Mouse (Mus musculus) T-helper 17 cell (primary cell): ENCODE measurements at regions not wholly inside any gene's neighbourhood (a gene's known extent, or its start where the extent isn't known, plus 50 kb on each side); places are given as distances from the start of the nearest gene placed in this dataset.
"Not testable (repeated sequence)": the region's sequence is repeated elsewhere in the genome, so short reads cannot be mapped to it uniquely, and the experiment has no call there.

ENCODE experiments used
- in situ Hi-C, 2 experiments: fragments of 300-600 bp; cut with MboI, MseI; formaldehyde crosslinking; loops; 1 replicate in 1 of 2; 2 replicates in 1 of 2; pipeline ENCODE4 v1.15.1; 2025; ENCODE audit warnings: high pct_unique_total_duplicates in 2 of 2

- in situ Hi-C loops: no loop called here
Observed at GRCm38 (mm10) chr1:164744955-164745608, 51.4 kb upstream of the Dpt start.

GRCm38 (mm10) chr1:164744499-164744898, 51.9 kb upstream of the Dpt start:
- in situ Hi-C loops: no loop called here

DNA sequence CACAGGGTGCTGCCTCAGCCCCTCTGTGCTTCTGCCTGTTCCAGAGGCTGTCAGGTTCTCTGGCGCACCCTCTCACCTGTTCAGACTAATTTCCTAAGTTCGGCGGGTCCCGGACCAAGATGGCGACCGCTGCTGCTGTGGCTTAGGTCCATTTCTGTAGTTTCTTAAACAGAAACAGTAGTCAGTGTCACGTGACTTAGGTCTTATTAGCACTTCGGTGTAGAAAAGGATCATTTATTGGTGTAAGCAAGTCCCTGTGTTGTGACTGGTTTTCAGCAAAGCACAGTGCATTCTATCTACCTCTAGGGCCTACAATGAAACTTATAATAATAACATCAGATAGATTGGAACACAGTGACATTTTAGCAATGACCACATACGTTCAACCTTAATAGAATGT, 53.5 kb upstream of the Dpt start:
- in situ Hi-C loops: not testable (repeated sequence)

DNA sequence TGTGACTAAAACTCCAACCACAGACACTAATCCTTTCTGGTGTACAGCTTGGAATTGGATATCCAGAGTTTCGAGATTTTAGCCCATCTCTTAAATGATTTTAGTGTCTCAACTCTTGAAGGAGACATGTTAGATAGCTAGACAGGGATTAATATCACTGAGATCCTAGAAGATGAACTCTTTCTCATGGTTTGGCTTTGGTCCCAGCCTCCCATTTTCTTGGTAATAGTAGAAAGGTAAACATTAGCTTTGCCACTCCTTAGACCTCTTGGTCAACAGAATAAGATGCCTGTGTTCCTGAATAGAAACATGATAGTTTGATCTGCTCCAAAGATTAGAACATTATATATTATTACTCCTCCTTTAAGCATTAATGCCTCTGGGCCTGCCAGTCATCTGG, 60.8 kb upstream of the Dpt start:
- in situ Hi-C loops: no loop called here

DNA sequence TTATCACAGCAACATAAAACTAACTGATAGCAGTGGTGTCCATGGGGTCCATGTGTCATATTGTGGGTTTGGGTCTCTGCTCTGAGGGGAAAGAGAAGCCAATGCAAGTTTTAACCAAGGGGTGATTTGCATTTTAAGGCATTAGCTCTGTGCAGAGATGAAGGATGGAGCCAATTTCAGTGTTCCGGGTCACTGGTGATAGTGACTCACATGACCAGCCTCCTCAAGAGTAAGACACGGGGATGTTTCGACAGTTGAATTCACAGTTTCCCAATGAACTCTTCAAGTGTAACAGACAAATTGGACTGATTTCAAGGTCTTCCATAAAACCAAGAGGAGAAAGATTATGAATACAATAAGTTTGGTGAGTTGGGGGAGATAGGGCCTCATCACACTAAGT, 62.7 kb upstream of the Dpt start:
- in situ Hi-C loops: no loop called here

- in situ Hi-C loops: no loop called here
Observed at GRCm38 (mm10) chr1:164722054-164722453, 74.4 kb upstream of the Dpt start.

GRCm38 (mm10) chr1:164714905-164715304, 81.5 kb upstream of the Dpt start:
- in situ Hi-C loops: no loop called here

- in situ Hi-C loops: no loop called here
Observed at GRCm38 (mm10) chr1:164713798-164714551, 82.5 kb upstream of the Dpt start.

DNA sequence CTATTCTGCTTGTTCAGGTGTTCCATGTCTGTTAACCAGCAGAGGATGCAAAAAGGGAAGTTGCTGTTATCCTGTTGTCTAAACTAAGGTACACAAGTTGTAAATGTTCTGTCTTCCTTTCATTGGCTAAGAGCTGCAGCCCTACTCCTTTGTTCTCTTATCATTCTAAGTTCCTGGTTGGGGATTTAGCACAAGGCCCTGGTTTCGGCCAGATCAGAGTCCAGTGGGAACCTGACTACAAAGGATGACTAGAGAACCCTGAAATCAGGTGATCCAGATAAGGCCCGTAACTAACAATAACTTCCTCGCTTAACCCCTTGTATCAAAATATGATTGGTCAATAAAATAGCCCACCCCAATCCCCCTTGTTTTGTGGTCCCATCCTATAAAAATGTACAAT, 83.9 kb upstream of the Dpt start:
- in situ Hi-C loops: no loop called here

GRCm38 (mm10) chr1:164704397-164705091, 91.9 kb upstream of the Dpt start:
- in situ Hi-C loops: loop anchor here in 1 of 2 experiments (5.0 kb wide), 1 partner anchor 92 kb away; no protein-coding TSS in a partner anchor

DNA sequence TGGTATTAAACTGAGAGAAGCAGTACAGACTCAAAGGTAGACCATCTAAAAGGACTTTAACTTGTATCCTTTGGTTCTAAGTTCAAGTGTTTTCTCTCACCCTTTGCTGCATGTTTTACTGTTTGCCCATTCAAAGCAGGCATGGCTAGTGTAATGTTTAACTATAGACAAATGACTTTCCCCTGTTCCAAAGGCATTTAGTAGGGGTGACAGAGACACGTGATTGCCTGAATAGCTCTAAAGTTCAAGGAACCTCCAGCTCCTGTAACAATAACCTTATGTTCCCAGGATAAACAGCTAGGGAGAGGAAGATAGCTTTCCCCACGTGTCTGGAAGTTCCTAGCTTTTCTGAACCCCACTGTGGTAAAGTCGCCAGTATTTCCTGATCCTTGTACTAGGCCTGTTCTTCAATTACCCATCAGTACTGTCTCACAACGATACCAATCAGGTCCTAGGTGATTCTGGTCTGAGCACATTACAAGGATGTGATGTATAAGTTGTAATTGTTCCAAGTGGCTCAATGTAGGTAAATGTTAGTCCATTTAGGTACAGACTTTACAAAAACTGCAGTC, 92.8 kb upstream of the Dpt start:
- in situ Hi-C loops: loop anchor here in 1 of 2 experiments (5.0 kb wide), 1 partner anchor 91 kb away; no protein-coding TSS in a partner anchor

GRCm38 (mm10) chr1:164690055-164690454, 106.4 kb upstream of the Dpt start:
- in situ Hi-C loops: no loop called here

DNA sequence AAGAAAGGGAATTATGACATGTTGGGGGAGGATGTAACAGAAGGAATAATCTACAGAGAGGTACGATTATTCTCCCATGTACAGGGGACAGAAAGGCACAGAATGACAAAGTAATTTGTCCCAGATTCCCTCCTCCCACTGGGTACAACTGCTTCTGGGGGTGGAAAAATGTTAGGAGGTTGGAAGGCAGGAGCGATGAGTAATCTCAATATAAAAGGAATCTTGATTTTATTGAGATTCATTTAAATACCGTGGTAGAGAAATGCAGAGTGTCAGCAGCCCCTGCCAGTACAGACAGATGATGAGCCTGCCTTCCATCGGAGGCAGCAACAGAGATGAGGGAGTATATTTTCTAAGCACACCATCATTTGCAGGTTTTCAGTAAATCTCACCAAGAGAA, 107.1 kb upstream of the Dpt start:
- in situ Hi-C loops: no loop called here

DNA sequence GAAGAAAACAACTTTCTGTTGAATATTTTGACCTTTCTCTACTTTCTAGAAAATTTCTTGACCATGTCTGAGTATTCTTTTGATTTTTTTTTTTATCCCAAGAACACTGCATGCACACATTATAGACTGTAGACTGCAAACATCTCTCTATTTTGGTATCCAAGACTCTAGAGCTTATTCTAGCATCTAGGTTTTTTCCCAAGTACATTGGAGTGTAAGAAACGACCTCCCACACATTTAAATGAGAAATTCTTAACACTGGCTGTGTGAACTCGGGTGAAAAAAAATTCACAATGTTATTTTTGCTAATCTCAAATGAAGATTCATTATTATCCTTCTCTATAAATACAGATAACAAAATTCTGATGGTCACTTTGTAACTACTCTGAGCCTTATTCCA, 112.0 kb upstream of the Dpt start:
- in situ Hi-C loops: no loop called here

DNA sequence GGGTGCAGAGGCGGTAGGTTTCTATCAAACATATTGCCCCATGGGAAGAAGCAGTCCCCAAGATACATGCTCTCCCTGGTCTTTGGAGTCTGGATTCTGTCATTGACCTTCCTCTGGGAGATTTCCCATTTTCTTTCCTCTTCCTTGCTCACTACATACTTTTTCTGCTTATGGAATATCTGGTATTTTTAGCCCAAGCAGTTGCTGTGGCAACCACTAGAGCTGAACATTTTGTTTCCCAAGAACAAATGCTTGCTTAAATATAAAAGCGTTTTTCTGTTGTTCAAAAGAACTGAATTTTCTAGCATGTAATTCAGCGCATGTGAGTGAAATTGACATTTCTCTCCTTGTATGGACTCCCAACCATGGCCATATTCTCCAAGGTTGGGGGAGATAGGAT, 112.7 kb upstream of the Dpt start:
- in situ Hi-C loops: no loop called here

- in situ Hi-C loops: no loop called here
Observed at GRCm38 (mm10) chr1:164682867-164683599, 113.4 kb upstream of the Dpt start.

GRCm38 (mm10) chr1:164682426-164682825, 114.0 kb upstream of the Dpt start:
- in situ Hi-C loops: no loop called here

DNA sequence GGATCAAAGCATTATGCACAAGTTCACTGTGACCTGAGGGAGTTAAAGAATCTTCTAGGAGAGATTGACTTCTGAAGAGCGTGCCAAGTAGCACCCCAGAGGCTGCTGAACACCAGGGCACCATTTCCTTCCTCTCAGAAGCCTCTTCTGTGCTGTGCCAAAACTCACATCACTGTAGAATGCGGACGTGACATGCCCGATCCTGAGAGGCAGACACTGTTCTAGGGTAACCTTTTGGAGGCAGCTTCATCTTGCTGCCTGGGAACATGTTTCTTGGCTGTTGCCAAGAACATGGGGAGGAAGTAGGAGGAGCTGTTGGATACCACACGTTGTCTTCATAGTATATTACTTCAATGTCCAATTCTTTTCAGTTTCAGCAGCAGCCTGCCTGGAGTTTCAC, 114.9 kb upstream of the Dpt start:
- in situ Hi-C loops: no loop called here

- in situ Hi-C loops: no loop called here
Observed at GRCm38 (mm10) chr1:164678303-164678702, 118.1 kb upstream of the Dpt start.

DNA sequence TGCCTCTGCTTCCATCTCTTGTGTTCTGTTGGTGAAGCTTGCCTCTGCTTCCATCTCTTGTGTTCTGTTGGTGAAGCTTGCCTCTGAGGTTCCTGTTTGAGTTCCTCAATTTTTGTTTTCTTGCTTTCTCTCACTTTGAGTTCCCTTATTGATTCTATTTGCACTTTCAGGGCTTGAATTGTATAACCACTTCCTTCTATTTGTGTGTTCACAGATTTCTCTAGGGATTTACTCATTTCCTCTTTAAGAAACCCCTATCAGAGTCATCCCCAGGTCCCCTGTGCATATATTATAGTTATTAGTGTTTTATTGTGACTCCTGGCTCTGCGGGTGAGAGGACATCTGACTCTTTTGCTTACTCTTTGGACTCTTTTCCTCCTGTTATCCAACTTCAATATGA, 144.2 kb upstream of the Dpt start:
- in situ Hi-C loops: no loop called here

- in situ Hi-C loops: no loop called here
Observed at GRCm38 (mm10) chr1:164637901-164638462, 158.5 kb upstream of the Dpt start.
